Mouse (Mus musculus): ENCODE data around the gene Fam173a.
A peak's percentile ranks its signal among the peaks of the same experiment; 100 is the strongest.
"Not testable (repeated sequence)": the region's sequence is repeated elsewhere in the genome, so short reads cannot be mapped to it uniquely, and the experiment has no call there.

The Fam173a gene

GRCm38 (mm10) chr17:25761561-25761970 lies 31.1 kb downstream of the Fam173a start:
- peak; percentile 44 to 73 for DNase-seq (ENCODE audit: low spot score in 2 of 2)

- DNase-seq (ENCODE audit: low spot score in 2 of 2) = no peak
Measured at GRCm38 (mm10) chr17:25760148-25760547, 32.6 kb downstream of the Fam173a start.

GRCm38 (mm10) chr17:25757691-25758090 lies 35.0 kb downstream of the Fam173a start:
- no peak for DNase-seq (ENCODE audit: low spot score in 2 of 2)

- DNase-seq (ENCODE audit: low spot score in 2 of 2) = no peak
Measured at GRCm38 (mm10) chr17:25756378-25757242, 36.1 kb downstream of the Fam173a start.

GRCm38 (mm10) chr17:25755627-25756377 lies 36.9 kb downstream of the Fam173a start:
- DNase-seq (ENCODE audit: low spot score in 2 of 2) = no peak

- no peak for DNase-seq (ENCODE audit: low spot score in 2 of 2)
Measured at GRCm38 (mm10) chr17:25755086-25755485, 37.6 kb downstream of the Fam173a start.

GRCm38 (mm10) chr17:25754241-25754640 lies 38.5 kb downstream of the Fam173a start, which contains the start of gene Msln:
TSS of gene Msln (minus strand) at chr17:25754378.
- no peak for DNase-seq (ENCODE audit: low spot score in 2 of 2)

- peak in 1 of 2 experiments; percentile 73 for DNase-seq (ENCODE audit: low spot score in 2 of 2)
Measured at GRCm38 (mm10) chr17:25751446-25751845, 41.3 kb downstream of the Fam173a start.

GRCm38 (mm10) chr17:25749314-25749713 lies 43.4 kb downstream of the Fam173a start:
- no peak for DNase-seq (ENCODE audit: low spot score in 2 of 2)

- no peak for DNase-seq (ENCODE audit: low spot score in 2 of 2)
Measured at GRCm38 (mm10) chr17:25748238-25748637, 44.5 kb downstream of the Fam173a start.

GRCm38 (mm10) chr17:25744311-25744710 lies 48.4 kb downstream of the Fam173a start:
- DNase-seq (ENCODE audit: low spot score in 2 of 2) = no peak

- DNase-seq (ENCODE audit: low spot score in 2 of 2) = no peak
Measured at GRCm38 (mm10) chr17:25743831-25744230, 48.9 kb downstream of the Fam173a start.

GRCm38 (mm10) chr17:25741471-25741870 lies 51.2 kb downstream of the Fam173a start:
- not testable (repeated sequence) for DNase-seq (ENCODE audit: low spot score in 2 of 2)

Measured in right cerebral cortex, postnatal 10 days (tissue).